Mouse (Mus musculus): Measurements from ENCODE around the gene Carmil2.

DNA sequence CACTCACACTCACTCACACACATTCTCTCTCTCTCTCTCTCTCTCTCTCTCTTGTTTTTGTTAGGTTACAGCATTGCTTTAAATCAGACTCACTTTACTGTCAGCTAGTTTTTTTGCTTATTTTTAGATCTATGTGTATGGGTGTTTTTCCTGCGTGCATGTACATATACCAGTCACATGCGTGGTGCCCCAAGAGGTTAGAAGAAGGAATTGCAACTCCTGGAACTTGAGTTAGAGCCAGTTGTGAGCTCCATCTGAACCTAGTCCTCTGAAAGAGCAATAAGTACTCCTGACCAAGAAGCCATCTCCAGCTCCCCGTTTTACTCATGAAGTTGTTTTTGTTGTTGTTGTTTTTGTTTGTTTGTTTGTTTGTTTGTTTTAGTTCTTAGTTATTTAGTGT lies 24.9 kb upstream of the Carmil2 start:
- TF ChIP-seq CTCF (IDR thresholded peaks at IDR 0.05; ENCODE audit: low read depth, low read length) (no peak), POLR2A (IDR thresholded peaks at IDR 0.05; ENCODE audit: borderline replicate concordance, low read depth, low read length) (no peak)
